Comparison of ENCODE assay signal across 26 mouse cellular contexts in the genomic region with DNA sequence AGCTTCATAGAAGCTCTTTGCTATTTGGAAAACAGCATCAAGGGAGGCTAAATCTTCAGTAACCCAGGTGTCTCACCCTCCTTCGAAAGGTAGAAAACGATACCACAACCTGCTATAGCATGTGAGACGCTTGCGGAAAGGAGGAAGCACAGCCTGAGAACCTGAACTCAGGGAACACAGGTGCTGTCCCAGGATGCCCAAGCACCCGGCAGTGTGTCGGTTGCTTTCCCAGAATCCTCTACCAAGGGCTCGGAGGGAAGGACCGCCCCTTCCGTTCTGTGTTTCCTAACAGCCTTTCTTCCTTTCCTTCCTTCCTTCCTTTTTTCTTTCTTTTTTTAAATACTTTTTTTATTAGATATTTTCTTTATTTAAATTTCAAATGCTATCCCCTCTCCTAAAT. TPM values are rescaled to one million over a fixed set of nuclear protein-coding genes. Genes with fewer than 3 reads are reported as not detected.
"Had no signal": no experiment of that assay in that cellular context is flagged by ENCODE, and none has a peak within 500 bp of the region (broad histone marks: within the 10 kb centered on the region; RNA-seq: fewer than 3 reads in every experiment).

No protein-coding gene starts in this region.

- H3K36me3 ChIP-seq: embryonic facial prominence, embryonic 10.5 days; embryonic facial prominence, embryonic 12.5 days; embryonic facial prominence, embryonic 13.5 days; embryonic facial prominence, embryonic 15.5 days; forebrain, embryonic 10.5 days; forebrain, embryonic 12.5 days; forebrain, embryonic 15.5 days had no signal

- H3K27me3 ChIP-seq: embryonic facial prominence, embryonic 12.5 days; embryonic facial prominence, embryonic 15.5 days; forebrain, embryonic 12.5 days; forebrain, embryonic 13.5 days; forebrain, embryonic 15.5 days had no signal

- H3K4me3 ChIP-seq: embryonic facial prominence, embryonic 10.5 days; embryonic facial prominence, embryonic 12.5 days; embryonic facial prominence, embryonic 13.5 days; embryonic facial prominence, embryonic 15.5 days; erythroblast, embryonic 14.5 days; forebrain, embryonic 10.5 days; forebrain, embryonic 12.5 days; forebrain, embryonic 13.5 days; forebrain, embryonic 15.5 days; gastrocnemius, adult 2 months; heart, adult 2 months had no signal

- H3K4me1 ChIP-seq: forebrain, embryonic 10.5 days; forebrain, embryonic 12.5 days; forebrain, embryonic 13.5 days had no signal

- DNase-seq: cerebellum, adult 8-10 months; cerebellum, adult 9-10 months; cerebellum, adult 9-11 months; cerebellum, postnatal 10 days; cerebellum, postnatal 14 days; cerebellum, postnatal 25 days; cerebellum, postnatal 36 days; embryo, embryonic 11 days; forebrain, postnatal 0 days; gastrocnemius, adult 2 months; gastrocnemius, postnatal 10 days; gastrocnemius, postnatal 14 days; gastrocnemius, postnatal 25 days; gastrocnemius, postnatal 36 days; heart, adult 11 months; heart, adult 18-20 months; heart, adult 2 months had no signal

- H3K27ac ChIP-seq: embryonic facial prominence, embryonic 10.5 days; embryonic facial prominence, embryonic 12.5 days; embryonic facial prominence, embryonic 13.5 days; embryonic facial prominence, embryonic 15.5 days; forebrain, embryonic 10.5 days; forebrain, embryonic 12.5 days; forebrain, embryonic 13.5 days; forebrain, embryonic 15.5 days; gastrocnemius, adult 2 months; heart, adult 2 months had no signal

RNA-seq across cellular contexts. Expression of a gene that starts 30.5 kb away (rescaled TPM):
- polyA plus RNA-seq: erythroblast, embryonic 14.5 days had no signal
